Mouse (Mus musculus) A20 (cell line): ENCODE results near the gene Tmem201.
"Not testable (repeated sequence)": the region's sequence is repeated elsewhere in the genome, so short reads cannot be mapped to it uniquely, and the experiment has no call there.

Source experiments
- DNase-seq: peaks from one replicate; pipeline ENCODE4 v3.0.0-alpha.2; 2011; ENCODE audit warnings: low read depth, low spot score

Tmem201 gene

DNA sequence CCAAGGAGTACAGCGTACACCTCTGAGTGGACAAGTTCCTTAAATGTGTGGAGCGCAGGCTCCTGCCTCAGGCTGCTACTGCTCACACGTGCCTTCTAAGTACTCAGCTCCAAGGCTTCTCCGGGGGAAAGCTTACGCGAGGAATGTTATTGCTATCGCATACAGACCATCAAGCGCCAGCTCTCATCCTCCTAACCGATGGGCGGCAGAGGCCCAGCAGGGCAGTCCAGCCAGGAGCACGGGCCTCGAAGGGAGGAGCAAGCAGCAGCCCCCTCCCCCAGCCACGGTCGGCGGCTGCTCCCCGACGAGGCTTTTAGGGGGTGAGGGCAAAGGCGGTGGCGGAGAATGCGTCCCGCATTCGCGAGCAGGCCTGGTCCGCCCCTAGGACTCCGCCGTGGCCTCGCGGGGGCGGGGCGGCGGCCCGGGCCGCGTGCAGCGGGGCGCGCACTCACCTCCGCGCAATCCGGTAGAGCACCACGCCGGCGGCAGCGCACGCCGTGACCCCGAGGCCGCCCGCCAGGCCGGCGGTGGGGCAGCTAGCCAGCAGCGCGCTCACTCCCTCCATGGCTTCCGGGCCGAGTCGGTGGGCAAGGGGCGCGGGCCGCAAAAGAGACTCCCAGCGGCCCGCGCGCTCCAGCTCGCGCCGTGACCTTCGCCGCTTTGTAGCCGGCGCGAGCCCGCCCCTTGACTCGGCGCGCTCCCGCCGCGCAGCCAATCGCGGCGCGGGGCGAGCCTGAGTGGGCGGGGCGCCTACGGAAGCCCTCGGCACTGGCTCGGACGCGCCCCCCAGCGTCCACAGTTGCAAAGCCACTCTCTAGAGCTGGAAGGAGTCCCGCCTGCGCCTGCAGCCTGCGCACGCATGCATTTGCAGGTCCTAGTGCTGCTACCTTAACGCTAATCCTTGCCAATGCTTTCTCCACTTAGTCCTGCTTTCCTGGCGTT, at the start of gene Tmem201:
Gene Tmem201, minus strand, starts transcription at position 662 of the 942 bp plus-strand sequence.
- peak; percentile 97 for DNase-seq

DNA sequence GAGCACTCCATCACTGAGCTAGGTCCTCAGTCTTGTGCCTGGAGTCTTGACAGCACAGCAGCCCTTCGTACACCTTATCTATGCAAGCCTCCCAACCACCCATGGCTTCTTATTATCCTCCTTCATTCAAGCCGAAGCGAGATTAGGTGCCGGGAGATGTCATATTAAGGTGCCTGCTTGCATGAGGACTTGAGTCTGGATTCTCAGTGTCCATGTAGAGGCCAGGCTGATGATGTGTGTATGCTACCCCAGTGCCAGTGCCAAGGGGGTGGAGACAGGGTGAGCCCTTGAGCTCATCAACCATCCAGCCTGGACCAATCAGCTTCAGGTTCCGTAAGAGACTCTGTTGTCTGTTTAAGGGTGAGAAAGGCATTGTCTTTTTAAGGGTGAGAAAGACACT, 47.1 kb upstream of the Tmem201 start:
- DNase-seq: no peak

DNA sequence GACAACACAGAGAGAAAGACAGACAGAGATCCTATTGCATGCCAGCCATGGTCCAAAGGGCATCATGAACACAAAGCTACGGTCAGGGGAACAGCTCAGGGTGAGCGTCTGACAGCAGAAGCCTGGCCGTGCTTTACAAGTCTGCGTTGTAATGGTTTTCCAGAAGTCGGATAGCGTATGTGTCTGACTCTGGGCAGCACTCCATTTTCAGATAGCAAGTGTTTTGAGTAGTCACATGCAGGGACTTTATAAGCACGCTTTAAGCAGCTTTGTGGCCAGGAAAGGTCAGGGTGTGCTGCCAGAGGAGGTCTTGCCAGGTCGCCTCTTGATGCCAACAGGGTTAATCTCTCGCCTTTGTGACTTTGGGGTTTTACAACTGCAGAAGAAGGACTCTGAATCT, 46.5 kb upstream of the Tmem201 start:
- DNase-seq: no peak

DNA sequence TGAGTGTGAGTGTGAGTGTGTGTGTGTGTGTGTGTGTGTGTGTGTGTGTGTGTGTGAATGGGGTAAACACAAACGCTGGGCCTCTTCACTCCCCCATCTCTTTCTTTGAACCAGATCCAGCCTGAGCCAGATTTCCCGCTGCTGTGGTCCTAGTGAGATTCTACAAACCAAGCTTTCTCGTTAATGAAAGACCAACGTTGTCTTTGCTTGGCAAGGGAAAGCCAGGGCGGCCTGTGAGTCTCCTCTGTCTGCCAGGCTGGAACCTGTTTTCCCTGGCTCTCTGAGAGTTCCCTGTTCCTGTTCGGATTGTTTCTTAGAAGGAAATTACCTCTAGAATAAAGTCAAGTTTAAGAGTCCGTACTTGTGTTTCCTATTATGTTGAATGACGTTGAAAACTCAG, 45.1 kb upstream of the Tmem201 start:
- no peak for DNase-seq

DNA sequence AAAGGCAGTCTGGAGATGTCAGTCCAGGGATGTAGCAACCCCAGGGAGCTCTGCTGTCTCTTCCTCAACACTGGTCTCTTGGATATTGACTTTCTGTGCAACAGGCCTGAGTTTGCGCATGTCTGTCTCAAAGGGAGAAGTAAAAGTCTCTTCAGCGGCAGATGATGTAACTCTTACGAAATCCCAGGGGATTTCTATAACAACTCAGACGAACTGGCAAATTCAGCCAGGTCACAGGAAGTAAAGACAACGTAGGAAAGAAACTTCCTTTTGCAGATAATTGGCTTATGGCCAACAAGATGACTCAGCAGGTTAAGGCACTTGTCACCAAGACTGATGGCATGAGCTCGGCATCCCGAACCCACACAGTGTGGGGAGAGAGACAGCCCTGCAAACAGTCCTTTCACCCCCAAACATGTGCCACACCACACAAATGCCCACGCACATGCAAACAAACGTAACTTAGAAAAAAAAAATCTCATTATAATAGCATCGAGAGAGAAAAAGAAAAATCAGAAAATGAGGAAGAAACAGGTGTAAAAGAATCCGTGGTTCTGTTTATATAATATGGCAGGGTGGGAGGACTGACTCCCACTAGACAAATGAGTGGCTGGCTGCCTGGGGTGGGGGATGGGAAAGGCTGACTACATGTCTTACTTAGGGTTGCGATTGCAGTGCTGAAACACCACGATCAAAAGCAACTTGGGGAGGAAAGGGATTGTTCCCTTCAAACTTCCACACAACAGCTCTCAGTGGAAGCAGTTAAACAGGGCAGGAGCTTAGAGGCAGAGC, 42.9 kb upstream of the Tmem201 start:
- peak; percentile 91 for DNase-seq

DNA sequence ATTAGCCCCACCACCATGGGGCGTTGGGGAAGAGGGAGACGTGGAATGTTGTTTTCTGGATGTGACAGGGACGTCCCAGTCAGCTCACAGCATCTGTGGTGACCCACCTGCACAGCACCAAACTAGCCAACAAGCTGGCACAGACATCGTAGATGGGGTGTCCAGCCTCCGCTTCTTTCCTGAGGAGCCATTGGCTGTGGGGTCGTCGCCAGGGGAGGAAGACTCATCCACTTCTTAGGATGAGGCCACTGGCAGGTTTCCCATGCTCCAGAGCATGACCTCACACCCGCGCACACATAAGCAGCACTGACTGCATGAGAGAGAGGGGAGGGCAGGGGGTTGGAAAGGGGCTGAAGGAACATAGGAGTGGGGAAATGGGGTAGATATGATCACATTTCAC, 42.1 kb upstream of the Tmem201 start:
- DNase-seq: no peak

DNA sequence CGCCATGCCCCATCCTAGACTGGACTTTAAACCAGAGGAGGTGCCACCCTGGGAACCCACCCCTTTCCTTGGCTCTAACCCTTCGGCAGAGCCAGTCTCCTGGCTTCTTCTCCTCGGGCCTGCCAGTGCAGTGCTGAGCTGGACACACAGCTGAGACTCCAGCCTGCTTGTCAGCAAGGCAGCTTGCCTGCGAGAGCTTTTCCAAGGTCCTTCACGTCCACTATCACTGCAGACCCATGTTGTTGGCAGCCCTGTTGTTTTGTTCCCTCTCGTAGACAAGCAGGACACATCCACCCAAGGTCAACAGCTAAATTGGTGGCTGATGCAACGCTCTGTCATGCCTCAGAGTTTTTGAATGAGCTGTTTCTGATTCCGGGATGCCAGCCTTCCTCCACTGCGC, 39.3 kb upstream of the Tmem201 start:
- no peak for DNase-seq

DNA sequence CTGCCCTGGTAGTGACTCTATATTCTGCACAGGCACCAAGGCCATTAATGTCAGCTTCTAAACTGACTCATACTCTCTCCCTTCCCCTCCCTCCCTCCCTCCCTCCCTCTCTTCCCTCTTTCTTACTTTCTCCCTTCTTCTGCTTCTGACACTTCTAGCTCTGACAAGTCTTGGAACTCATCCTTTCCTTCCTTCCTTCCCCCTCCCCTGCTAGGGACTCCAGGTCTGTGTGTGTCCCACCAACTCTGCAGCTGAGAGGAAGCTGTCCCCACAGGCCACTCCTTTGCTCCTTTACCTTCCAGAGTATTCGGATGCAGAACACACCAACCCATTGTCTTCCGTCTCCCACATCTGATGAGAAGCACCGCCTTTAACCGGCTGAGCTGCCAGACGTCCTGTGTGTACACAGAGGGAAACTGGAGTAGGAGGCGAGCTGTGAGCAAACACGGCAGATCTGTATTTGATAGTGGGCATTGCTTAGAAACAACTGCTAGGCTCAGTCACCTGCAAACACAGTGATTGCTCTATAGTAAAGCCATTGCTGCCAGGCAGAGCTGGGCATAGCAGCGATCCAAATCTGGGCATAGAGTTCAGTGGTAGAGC, 38.0 kb upstream of the Tmem201 start:
- DNase-seq: no peak

DNA sequence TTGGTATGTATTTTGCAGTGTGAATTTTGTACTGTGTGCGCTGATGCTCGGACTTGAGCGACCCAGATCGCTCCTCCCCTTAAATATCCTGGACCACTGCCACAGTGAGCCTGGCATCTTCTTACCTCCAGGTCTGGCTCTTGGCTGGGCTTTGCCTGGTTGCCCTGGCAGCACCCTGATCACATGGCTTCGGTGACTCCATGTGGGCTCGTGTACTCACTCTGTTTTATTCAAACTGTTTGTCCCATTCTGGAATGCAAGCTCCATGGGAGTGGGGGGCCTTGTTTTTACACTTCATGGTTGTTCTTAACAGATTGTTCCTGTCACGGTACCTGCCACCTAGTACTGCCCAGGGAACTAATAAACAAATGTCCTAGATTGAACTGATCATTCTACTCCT, 37.5 kb upstream of the Tmem201 start:
- DNase-seq: no peak

DNA sequence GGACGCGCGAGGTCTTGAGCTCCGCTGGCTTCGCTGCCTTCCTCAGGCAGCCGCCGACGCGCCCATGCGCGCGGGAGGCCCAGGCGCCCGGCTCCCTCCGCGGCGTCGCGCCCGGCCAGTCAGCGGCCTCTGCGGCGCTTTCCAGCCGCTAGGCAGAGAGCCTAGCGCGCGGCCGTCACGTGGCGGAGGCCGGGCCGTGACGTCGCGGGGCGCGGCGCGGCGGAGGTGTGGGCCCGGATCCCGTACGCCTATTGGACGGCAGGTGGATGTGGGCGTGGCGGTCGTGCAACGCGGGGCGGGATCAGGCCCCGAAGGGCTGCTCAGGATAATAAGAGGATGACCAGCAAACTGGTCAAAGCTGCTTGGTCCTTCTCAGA, 36.2 kb upstream of the Tmem201 start, which contains the start of gene Slc25a33:
Gene Slc25a33, minus strand, starts transcription at position 184 of the 377 bp plus-strand sequence.
- DNase-seq: peak; percentile 95

DNA sequence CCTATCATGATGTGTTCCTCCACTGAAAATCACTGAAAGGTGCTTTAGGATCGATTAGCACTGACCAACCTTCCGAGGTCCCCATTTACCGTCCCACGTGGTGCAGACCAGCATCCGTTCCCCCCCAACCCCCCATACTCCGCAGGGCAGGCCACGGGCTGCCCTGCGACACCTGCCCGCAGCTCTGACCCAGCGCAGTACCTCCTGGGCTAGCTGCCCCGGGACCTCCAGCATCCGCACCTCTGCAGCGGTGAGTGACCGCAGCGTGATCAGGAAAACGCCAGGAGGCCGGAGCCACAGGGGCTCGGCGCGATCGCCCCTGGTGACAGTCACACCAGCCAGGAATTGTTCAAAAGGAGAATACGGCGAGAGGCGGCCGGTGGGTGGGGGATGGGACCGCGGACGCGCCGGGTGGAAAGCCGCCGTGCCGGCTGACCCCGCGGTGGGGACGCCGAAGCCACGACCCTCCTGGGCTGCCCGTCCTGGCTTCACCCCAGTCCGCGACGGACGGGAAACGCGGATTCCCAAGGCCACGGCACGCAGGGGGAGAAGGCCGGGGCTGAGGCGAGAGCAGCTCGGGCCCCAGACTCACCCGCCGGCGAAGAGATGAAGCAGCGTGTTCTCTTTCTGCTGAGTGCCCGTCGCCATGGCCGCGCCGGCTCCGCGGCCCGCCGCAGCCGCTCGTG, 35.7 kb upstream of the Tmem201 start:
- DNase-seq: peak; percentile 78

DNA sequence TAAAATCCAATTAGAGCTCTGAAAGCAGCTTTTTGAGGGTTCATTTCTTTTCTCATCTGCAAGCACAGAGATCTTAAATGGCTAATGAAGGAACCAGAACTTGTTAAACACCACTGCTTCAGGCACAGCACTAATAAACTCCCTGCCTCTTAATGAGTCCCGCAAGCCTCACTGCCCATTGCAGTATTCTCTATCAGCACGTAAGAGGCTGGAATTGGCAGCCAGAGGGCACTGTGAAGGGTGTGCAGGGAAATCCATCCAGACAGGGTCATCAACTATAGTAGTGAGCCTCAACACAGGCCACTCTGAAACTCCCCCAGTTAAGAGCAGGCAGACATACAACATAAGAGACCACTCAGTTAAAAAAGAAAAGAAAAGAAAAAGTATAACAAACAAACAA, 34.5 kb upstream of the Tmem201 start:
- DNase-seq: peak; percentile 76

DNA sequence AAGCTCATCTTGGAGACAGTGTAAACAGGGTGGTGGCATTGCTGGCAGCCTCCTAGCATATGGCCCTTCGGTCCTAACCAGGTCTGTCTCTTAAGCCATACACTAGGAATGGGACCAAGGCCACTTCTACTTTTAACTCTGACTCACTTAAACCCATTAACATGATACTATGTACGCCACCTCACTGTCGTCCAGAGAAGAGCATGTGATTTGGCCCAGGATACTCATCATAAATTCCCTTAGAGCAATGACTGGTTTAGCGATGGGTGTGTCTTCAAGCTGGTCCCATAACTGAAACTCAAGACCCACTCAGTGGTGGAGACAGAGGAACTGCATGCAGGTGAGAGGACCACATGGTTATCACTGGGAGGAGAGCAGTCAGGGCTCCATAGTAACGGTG, 27.4 kb upstream of the Tmem201 start:
- no peak for DNase-seq

DNA sequence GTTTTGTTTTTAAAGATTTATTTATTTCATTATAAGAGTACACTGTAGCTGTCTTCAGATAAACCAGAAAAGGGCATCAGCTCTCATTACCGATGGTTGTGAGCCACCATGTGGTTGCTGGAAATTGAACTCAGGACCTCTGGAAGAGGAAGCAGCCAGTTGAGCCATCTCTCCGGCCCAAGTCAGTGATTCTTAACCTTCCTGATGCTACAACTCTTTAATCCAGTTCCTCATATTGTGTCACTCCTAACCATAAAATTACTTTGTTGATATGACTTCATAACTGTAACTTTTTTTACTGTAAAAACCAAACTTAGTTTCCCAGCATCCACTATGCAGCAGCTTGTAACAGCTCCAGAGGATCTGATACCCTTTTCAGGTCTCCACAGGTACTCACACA, 25.5 kb upstream of the Tmem201 start:
- no peak for DNase-seq

DNA sequence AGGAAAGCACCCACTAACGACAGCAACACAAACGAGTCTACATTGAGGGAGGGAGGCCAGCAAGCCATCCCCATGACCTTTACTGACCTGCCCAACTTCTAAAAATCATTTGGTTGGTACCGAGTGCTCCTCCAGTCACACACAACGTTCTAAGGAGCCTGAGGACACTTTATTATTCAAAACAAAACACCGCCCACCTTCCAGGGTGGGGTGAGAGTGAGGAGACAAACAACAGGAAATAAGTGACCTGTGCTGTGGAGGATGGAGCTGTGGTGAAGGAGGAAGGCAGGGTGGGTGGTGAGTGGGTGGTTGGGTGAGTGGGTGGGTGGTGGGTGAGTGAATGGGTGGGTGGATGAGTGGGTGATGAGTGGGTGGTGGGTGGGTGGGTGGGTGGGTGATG, 21.7 kb upstream of the Tmem201 start:
- no peak for DNase-seq

DNA sequence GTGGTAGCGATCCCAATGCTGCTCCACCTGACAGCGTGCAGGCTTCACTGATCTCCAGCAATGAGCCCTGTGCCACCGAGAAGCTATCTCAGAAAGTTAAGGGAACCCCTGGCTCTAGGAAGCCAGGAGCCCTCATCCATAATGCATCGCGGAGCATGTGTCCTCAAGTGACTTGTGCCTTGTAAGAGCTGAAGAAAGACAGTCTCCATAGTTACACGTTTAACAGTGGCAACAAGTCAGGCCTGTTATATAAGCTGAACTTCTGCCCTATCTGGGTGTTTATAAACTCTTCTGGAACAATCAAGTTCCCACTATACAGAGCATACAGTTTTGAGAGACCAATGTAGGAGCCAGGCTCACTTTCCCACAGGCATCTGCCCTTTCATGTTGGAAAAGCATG, 20.6 kb upstream of the Tmem201 start:
- DNase-seq: no peak

DNA sequence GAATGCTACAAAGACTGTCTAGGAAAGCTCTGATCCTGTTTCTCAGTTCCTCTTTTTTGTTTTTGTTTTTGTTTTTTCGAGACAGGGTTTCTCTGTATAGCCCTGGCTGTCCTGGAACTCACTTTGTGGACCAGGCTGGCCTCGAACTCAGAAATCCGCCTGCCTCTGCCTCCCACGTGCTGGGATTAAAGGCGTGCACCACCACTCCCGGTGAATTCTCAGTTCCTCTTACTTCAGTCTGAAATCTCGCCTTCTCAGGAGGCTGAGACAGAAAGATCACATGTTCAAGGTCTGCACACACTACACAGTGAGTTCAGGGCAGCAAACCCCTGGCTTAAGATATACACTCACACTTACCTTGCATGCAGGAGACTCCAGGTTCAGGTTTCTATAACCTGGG, 18.7 kb upstream of the Tmem201 start:
- DNase-seq: peak; percentile 37

DNA sequence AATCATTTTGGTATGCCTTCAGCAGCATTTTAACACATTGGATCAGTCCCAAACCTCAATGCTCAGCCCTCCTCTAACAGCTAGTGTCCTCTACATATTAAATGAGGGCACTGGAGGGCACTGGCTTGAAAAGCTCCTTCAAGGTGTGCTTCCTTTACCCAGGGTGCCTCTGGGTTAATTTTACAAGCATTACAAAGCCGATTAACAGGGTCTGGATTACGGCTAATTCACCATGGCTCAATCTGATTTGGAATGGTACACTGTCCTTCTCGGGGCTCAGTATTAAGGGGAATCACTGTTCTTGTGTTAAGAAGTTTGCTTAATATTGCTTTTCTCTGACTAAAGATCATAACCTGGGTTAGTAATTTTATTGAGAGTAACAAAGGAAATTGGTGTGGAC, 15.0 kb upstream of the Tmem201 start:
- no peak for DNase-seq

DNA sequence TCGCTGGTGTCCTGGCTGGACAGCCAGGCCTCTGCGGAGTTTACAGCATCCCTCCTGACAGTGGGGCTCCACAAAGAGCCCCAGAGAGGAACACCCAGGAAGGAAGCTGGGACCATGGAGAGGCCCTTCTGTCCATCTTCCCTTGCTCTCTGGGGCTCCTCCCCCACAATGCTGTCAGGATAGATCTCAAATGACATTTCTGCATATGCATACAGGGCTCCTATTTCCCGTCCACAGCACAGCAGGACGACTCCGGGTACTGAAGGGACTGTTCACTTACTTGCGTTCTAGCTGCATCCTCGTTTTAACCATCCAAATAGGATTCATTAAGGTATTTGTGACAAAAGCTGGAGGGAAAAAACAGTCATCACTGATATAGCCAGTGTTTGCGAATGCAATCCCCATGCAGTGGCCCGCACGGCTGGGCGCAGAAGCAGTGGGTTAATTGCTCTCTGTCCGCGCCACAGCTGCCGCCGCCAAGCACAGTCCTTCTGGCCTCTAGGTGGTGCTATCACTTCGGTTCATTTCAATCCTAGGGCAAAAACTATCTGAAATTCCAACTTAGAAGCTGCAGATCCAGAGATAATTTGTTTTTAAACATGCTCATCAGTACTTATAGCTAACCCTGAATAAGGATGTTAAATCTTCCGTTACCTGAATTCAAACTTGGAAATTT, 14.4 kb upstream of the Tmem201 start:
- peak; percentile 40 for DNase-seq

DNA sequence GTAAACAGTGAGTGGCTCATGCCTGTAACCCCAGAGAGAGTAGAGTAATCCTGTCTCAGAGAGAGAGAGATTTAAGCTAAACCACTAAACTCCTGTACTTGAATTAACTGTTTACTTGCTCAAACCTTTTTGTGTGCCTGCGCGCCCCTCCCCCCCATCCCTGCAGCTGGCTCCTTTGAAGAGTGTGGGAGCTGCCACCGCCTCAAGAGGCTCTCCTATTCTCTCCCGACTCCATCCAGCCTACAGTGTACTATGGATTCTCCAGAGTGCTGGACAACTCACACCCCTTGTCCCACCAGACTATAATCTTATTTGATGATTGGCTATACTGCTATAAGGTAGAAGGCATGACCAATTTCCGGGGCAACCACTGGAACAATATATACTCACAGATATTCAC, 12.8 kb upstream of the Tmem201 start:
- no peak for DNase-seq

DNA sequence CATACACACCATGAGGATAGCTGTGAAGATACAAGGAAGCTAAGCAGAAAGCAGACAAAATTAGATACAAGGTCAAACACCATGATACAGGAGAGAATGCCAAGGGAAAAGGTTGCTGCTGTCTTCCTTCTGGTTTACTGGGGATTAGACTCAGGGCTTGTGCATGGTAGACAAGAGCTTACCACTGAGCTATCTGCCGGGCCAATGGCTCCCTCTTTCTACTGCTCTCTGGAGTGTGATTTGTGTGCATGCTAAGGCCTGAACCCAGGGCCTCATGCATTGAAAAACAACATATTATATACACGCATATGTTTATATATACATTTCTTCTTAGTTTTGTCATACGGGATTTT, 11.8 kb upstream of the Tmem201 start:
- DNase-seq: not testable (repeated sequence)
